Mouse (Mus musculus) ES-Bruce4 (cell line): ENCODE data around the gene Orai2.

Source experiments
- CTCF ChIP-seq: IDR thresholded peaks from one replicate; pipeline ENCODE4 v1.8.1; 2011; ENCODE audit warnings: low read depth, low read length
- POLR2A ChIP-seq: IDR thresholded peaks from one replicate; pipeline ENCODE4 v1.8.1; 2011; ENCODE audit warnings: low read length; ENCODE audit not compliant: insufficient read depth

DNA sequence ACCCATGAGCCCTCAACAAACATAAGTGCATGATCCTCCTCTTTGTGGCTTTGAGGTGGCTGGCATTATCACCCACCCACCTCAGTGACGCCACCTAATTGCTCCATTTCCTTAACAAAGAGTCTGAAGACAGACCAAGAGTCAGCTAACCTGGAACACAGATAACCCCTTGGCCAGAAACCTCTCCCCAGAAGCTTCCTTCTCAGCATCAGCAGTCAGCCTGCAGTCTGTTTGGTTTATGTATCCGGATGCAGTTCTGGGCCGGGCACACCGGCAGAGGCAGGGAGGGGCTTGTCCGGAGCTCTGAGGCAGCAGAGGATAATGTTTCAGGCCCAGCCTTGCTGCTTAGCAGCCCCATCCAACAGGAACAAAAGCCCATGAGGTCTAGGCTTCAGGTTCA, 9.1 kb upstream of the Orai2 start:
- TF ChIP-seq POLR2A (no peak), CTCF (no peak)
